In the genomic region with DNA sequence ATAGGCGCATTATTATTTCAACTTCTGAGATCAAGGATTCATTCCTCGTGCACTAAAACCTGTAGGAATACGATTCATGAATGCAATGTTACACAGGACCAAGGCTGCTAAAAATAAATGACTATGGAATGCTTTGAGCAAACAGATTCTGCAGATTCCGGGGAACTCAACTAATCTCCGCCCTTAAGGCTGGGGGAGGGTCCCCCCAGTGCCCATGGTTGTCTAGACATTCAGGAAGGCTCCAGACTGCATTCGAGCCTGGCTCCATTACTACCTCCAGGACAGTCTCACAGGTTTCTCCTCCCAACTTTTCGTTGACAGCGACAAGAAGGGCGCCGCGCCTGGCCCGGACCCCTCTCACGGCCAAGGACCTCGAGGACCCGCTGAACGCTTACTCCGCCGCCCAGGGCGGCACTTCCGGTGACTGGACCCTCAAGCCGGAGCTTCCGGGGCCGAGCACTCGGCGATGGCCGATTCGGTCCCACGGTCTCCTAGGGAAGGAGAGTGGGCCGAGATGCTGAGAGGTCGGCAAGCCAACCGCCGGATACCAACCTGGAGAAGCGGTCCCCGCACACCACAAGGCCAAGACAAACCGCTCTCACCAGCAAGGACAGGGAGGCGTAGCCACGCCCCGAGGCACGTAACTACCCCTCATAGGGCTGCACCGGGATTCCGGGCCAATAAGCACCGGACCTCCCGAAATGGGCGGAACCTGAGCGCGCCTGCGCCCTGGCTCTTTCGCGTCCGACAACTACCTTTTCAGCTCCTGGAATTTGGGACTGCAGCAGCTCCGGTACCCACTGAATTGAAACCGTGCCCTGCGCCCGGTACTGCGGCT, we compare ENCODE assay signal across 8 mouse cellular contexts. TPM values are rescaled to one million over a fixed set of nuclear protein-coding genes. Genes with fewer than 3 reads are reported as not detected.
A peak's percentile ranks its signal among the peaks of the same experiment; 100 is the strongest.
DNase-seq lines count a peak whose midpoint lies in the region; ATAC-seq and TF ChIP-seq lines count a peak whose summit lies in the region.

A gene (minus strand): TSS at position 626 of the 838 bp plus-strand sequence.

- peak within 1 kb of the TSS; percentile 88 for H3K4me3 ChIP-seq in bone marrow macrophage, adult 2 months (ENCODE audit: insufficient read depth, low read length)
- peak within 1 kb of the TSS; percentile 70 for H3K4me3 ChIP-seq in embryonic fibroblast, embryonic 13.5 days (ENCODE audit: insufficient read depth, low read length)
- H3K4me3 ChIP-seq in kidney, embryonic 14.5 days (ENCODE audit: low read length): peak within 1 kb of the TSS; percentile 67
- peak within 1 kb of the TSS; percentile 82 for H3K4me3 ChIP-seq in limb, embryonic 15.5 days

- H3K36me3 ChIP-seq in kidney, embryonic 14.5 days (ENCODE audit: control insufficient read depth, insufficient read depth, low read length): peaks cover 6% of the 10 kb centered on the region
- H3K36me3 ChIP-seq in limb, embryonic 15.5 days: peaks cover 5% of the 10 kb centered on the region; the same call in 1 of the 2 replicates

- TF ChIP-seq POLR2A in bone marrow macrophage, adult 2 months (IDR thresholded peaks at IDR 0.05; ENCODE audit: borderline replicate concordance, low read depth, low read length): 0 out of 2 replicates have a peak, but pooled peaks have one; percentile 8
- TF ChIP-seq POLR2A in embryonic fibroblast, embryonic 13.5 days (IDR thresholded peaks at IDR 0.05; ENCODE audit: low read depth, low read length): peak; percentile 93

- under 1% methylated on average over 55 of the region's 55 CpGs for WGBS in kidney, embryonic 14.5 days
- WGBS in limb, embryonic 15.5 days: under 1% methylated on average over 55 of the region's 55 CpGs

- H3K27ac ChIP-seq in bone marrow macrophage, adult 2 months (ENCODE audit: insufficient read depth, low read depth, low read length): peak within 1 kb of the TSS; percentile 77
- peak within 1 kb of the TSS; percentile 92 for H3K27ac ChIP-seq in embryonic fibroblast, embryonic 13.5 days (ENCODE audit: insufficient read depth, low read length)
- peak within 1 kb of the TSS; percentile 96 for H3K27ac ChIP-seq in kidney, embryonic 14.5 days (ENCODE audit: low read depth, low read length)
- peak within 1 kb of the TSS; percentile 97 for H3K27ac ChIP-seq in limb, embryonic 15.5 days

- no peaks in the 10 kb centered on the region for H3K27me3 ChIP-seq in kidney, embryonic 14.5 days (ENCODE audit: control insufficient read depth, insufficient read depth, low read length)
- H3K27me3 ChIP-seq in limb, embryonic 15.5 days: no peaks in the 10 kb centered on the region

- peak; percentile 98 for DNase-seq in A20 (ENCODE audit: low read depth, low spot score)
- peak; percentile 97 for DNase-seq in heart, adult 9 months (ENCODE audit: low spot score in 2 of 2)
- peak; percentile 82 to 88 for DNase-seq in monocyte, adult 2 months (ENCODE audit: low read depth in 1 of 2, low spot score in 2 of 2)
- DNase-seq in spleen, postnatal 36 days (ENCODE audit: low spot score in 2 of 2): peak; percentile 96 to 97

- H3K9ac ChIP-seq in kidney, embryonic 14.5 days (ENCODE audit: low read depth, low read length): peak within 1 kb of the TSS; percentile 75
- peak within 1 kb of the TSS; percentile 72 for H3K9ac ChIP-seq in limb, embryonic 15.5 days

- no peak for TF ChIP-seq CTCF in bone marrow macrophage, adult 2 months (IDR thresholded peaks at IDR 0.05; ENCODE audit: low read depth, low read length)
- no peak for TF ChIP-seq CTCF in embryonic fibroblast, embryonic 13.5 days (IDR thresholded peaks at IDR 0.05; ENCODE audit: borderline replicate concordance, insufficient read depth, low read length)

- ATAC-seq in kidney, embryonic 14.5 days (ENCODE audit: low FRiP score, low TSS enrichment): peak; percentile 100
- peak; percentile 99 for ATAC-seq in limb, embryonic 15.5 days (ENCODE audit: insufficient number of reproducible peaks, low FRiP score, low TSS enrichment, low read depth)

- H3K4me1 ChIP-seq in bone marrow macrophage, adult 2 months (ENCODE audit: control insufficient read depth, insufficient read depth, low read length): peaks cover 2% of the 10 kb centered on the region; the same call in 1 of the 2 replicates
- no peaks in the 10 kb centered on the region; the same call in 1 of the 2 replicates for H3K4me1 ChIP-seq in embryonic fibroblast, embryonic 13.5 days (ENCODE audit: control insufficient read depth, insufficient read depth, low read length)
- H3K4me1 ChIP-seq in kidney, embryonic 14.5 days (ENCODE audit: control insufficient read depth, insufficient read depth, low read length): peaks cover 10% of the 10 kb centered on the region; the same call in 1 of the 2 replicates
- H3K4me1 ChIP-seq in limb, embryonic 15.5 days: peaks cover 18% of the 10 kb centered on the region

- no peaks in the 10 kb centered on the region for H3K9me3 ChIP-seq in kidney, embryonic 14.5 days (ENCODE audit: control insufficient read depth, low read length)
- no peaks in the 10 kb centered on the region for H3K9me3 ChIP-seq in limb, embryonic 15.5 days

- H3K4me2 ChIP-seq in kidney, embryonic 14.5 days (replicated peaks; ENCODE audit: low read depth, low read length): peak within 1 kb of the TSS; percentile 43
- peak within 1 kb of the TSS; percentile 54 for H3K4me2 ChIP-seq in limb, embryonic 15.5 days

RNA-seq across cellular contexts. Expression of the gene that starts here (rescaled TPM):
- 14.9 and 16.4 TPM in 2 replicates for polyA plus RNA-seq in bone marrow macrophage, adult 2 months (2012; ENCODE audit: insufficient read depth, insufficient read length, missing spikeins)
- polyA plus RNA-seq in embryonic fibroblast, embryonic 13.5 days (2011; ENCODE audit: insufficient read length, low read depth, missing spikeins): 24.1 and 25.7 TPM in 2 replicates
- polyA plus RNA-seq in kidney, embryonic 14.5 days (2014; fragmentation: Nextera tagmentation; extraction: Ambion mirVana): 43.9 and 55.5 TPM in 2 replicates
- polyA plus RNA-seq in limb, embryonic 15.5 days (2015; fragmentation: Nextera tagmentation; extraction: Ambion mirVana): 42.4 and 44.2 TPM in 2 replicates

Comparison
In these comparisons a context has a peak if more than half of its experiments do, and no peak if none do; other contexts are left out.
1. Peak in every context shown above with its lines: DNase-seq, ATAC-seq, H3K4me3 ChIP-seq and H3K27ac ChIP-seq.